Mouse (Mus musculus) E14TG2a.4 (cell line): Measurements from ENCODE around the gene Pih1d2.

Source experiments
- CTCF ChIP-seq: conservative IDR thresholded peaks from 2 replicates; pipeline ENCODE4 v1.5.1; 2014; ENCODE audit warnings: low read length
- NANOG ChIP-seq: IDR thresholded peaks from 2 replicates; pipeline ENCODE4 v1.6.1; 2014; ENCODE audit warnings: borderline replicate concordance, low read length, mixed read lengths
- POU5F1 ChIP-seq: IDR thresholded peaks from 2 replicates; pipeline ENCODE4 v1.6.1; 2014; ENCODE audit warnings: low read length, borderline replicate concordance

DNA sequence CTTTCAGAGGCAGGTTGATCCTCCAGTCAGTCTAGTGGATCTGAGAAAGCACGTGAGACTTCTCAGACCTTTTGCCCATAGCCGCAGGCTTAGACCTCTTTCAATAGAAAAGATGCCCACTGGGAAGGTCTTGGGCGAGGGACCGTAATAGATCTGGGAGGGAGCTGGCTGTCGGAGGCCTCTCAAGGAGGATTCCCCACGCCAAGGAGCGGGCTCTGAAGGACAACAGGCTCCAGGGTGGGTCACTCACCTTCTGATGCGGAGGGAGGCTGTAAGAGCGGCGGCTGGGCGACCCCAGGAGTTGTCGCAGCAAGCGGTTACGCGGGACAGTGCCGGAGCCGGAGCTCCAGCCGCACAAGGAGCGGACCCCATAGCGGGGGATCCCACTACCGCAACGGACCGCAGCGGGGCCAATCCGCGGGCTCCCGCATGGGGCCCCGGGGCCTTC is 41.8 kb downstream of the Pih1d2 start:
- no peak for TF ChIP-seq CTCF
- no peak for TF ChIP-seq NANOG
- TF ChIP-seq POU5F1: no peak
